Mouse (Mus musculus): Measurements from ENCODE around the gene Wfdc1. TPM values are rescaled to one million over a fixed set of nuclear protein-coding genes. Genes with fewer than 3 reads are reported as not detected.

Gene Wfdc1
- polyA plus RNA-seq, 1 experiment: 25.8 TPM

GRCm38 (mm10) chr8:119728351-119728895 lies 62.3 kb downstream of the Wfdc1 start:
- Histone ChIP-seq H3K4me1 (ENCODE audit: control insufficient read depth, insufficient read depth, low read length) (no peaks in the 10 kb centered on the region), H3K36me3 (ENCODE audit: control insufficient read depth, insufficient read depth, low read length) (no peaks in the 10 kb centered on the region), H3K27me3 (ENCODE audit: control insufficient read depth, insufficient read depth, low read length) (no peaks in the 10 kb centered on the region), H3K27ac (ENCODE audit: control insufficient read depth, insufficient read depth, low read depth, low read length) (no peak overlapping the region), H3K4me3 (ENCODE audit: control insufficient read depth, low read depth, low read length) (no peak overlapping the region)
- TF ChIP-seq POLR2A (IDR thresholded peaks at IDR 0.05; ENCODE audit: control insufficient read depth, low read depth, low read length): no peak
- TF ChIP-seq CTCF (IDR thresholded peaks at IDR 0.05; ENCODE audit: control insufficient read depth, insufficient read depth, insufficient replicate concordance, low read depth, low read length): no peak

DNA sequence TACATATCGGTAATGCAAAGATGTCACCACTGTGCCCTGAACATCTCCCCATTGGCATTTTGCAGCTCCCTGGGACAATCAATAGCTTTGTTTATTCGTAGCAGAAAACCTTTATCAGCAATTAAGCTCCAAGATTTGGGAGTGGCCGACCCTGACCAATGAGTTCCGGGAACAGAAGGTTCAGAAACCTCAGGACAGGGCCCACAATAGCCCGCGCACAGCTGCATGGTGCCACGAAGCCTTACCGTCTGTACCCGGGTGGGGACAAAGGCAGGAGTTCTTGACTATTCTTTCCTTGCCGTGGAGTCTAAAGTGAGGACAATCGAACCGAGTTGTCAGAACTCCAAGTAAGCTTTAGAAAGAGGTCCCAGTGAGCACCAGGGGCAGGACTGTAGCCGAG lies 65.9 kb downstream of the Wfdc1 start:
- Histone ChIP-seq H3K36me3 (ENCODE audit: control insufficient read depth, insufficient read depth, low read length) (no peaks in the 10 kb centered on the region), H3K4me3 (ENCODE audit: control insufficient read depth, low read depth, low read length) (no peak overlapping the region), H3K4me1 (ENCODE audit: control insufficient read depth, insufficient read depth, low read length) (no peaks in the 10 kb centered on the region), H3K27me3 (ENCODE audit: control insufficient read depth, insufficient read depth, low read length) (no peaks in the 10 kb centered on the region), H3K27ac (ENCODE audit: control insufficient read depth, insufficient read depth, low read depth, low read length) (no peak overlapping the region)
- TF ChIP-seq CTCF (IDR thresholded peaks at IDR 0.05; ENCODE audit: control insufficient read depth, insufficient read depth, insufficient replicate concordance, low read depth, low read length): no peak
- no peak for TF ChIP-seq POLR2A (IDR thresholded peaks at IDR 0.05; ENCODE audit: control insufficient read depth, low read depth, low read length)

- H3K4me3 ChIP-seq (ENCODE audit: control insufficient read depth, low read depth, low read length): no peak overlapping the region
- no peaks in the 10 kb centered on the region for H3K4me1 ChIP-seq (ENCODE audit: control insufficient read depth, insufficient read depth, low read length)
- no peaks in the 10 kb centered on the region for H3K36me3 ChIP-seq (ENCODE audit: control insufficient read depth, insufficient read depth, low read length)
- TF ChIP-seq POLR2A (IDR thresholded peaks at IDR 0.05; ENCODE audit: control insufficient read depth, low read depth, low read length) (no peak), CTCF (IDR thresholded peaks at IDR 0.05; ENCODE audit: control insufficient read depth, insufficient read depth, insufficient replicate concordance, low read depth, low read length) (no peak)
- H3K27ac ChIP-seq (ENCODE audit: control insufficient read depth, insufficient read depth, low read depth, low read length): no peak overlapping the region
- H3K27me3 ChIP-seq (ENCODE audit: control insufficient read depth, insufficient read depth, low read length): no peaks in the 10 kb centered on the region
These were observed 70.3 kb downstream of the Wfdc1 start for GRCm38 (mm10) chr8:119736348-119736917.

- H3K4me3 ChIP-seq (ENCODE audit: control insufficient read depth, low read depth, low read length): no peak overlapping the region
- no peak overlapping the region for H3K27ac ChIP-seq (ENCODE audit: control insufficient read depth, insufficient read depth, low read depth, low read length)
- no peaks in the 10 kb centered on the region for H3K36me3 ChIP-seq (ENCODE audit: control insufficient read depth, insufficient read depth, low read length)
- no peaks in the 10 kb centered on the region for H3K27me3 ChIP-seq (ENCODE audit: control insufficient read depth, insufficient read depth, low read length)
- H3K4me1 ChIP-seq (ENCODE audit: control insufficient read depth, insufficient read depth, low read length): no peaks in the 10 kb centered on the region
- TF ChIP-seq POLR2A (IDR thresholded peaks at IDR 0.05; ENCODE audit: control insufficient read depth, low read depth, low read length) (no peak), CTCF (IDR thresholded peaks at IDR 0.05; ENCODE audit: control insufficient read depth, insufficient read depth, insufficient replicate concordance, low read depth, low read length) (no peak)
These were observed 71.1 kb downstream of the Wfdc1 start for GRCm38 (mm10) chr8:119737093-119737900.

Other genes with a start within 250 kb of the Wfdc1 start
- 437 and 440 TPM in 2 replicates for gene Osgin1, start 232.2 kb upstream of the Wfdc1 start, polyA plus RNA-seq (2012; rRNA removed)
- gene Necab2, start 219.6 kb upstream of the Wfdc1 start, polyA plus RNA-seq (2012; rRNA removed): 14.8 and 16.0 TPM in 2 replicates
- gene Slc38a8, start 164.7 kb upstream of the Wfdc1 start, polyA plus RNA-seq (2012; rRNA removed): 1.3 and 1.4 TPM in 2 replicates
- gene Mbtps1, start 107.6 kb upstream of the Wfdc1 start, polyA plus RNA-seq (2012; rRNA removed): 21.3 and 25.2 TPM in 2 replicates
- 12.7 and 12.9 TPM in 2 replicates for gene Hsdl1, start 91.2 kb upstream of the Wfdc1 start, polyA plus RNA-seq (2012; rRNA removed)
- gene Dnaaf1, start 91.1 kb upstream of the Wfdc1 start, polyA plus RNA-seq (2012; rRNA removed): 577 and 660 TPM in 2 replicates
- gene Taf1c, start 61.1 kb upstream of the Wfdc1 start, polyA plus RNA-seq (2012; rRNA removed): 6.3 and 6.9 TPM in 2 replicates
- gene Adad2, start 53.6 kb upstream of the Wfdc1 start, polyA plus RNA-seq (2012; rRNA removed): 48.7 and 54.3 TPM in 2 replicates
- 12.3 and 13.3 TPM in 2 replicates for gene Kcng4, start 30.7 kb upstream of the Wfdc1 start, polyA plus RNA-seq (2012; rRNA removed)
- gene Atp2c2, start 33.6 kb downstream of the Wfdc1 start, polyA plus RNA-seq (2012; rRNA removed): 1.2 and 1.4 TPM in 2 replicates
- 6.4 and 6.8 TPM in 2 replicates for gene Tldc1, start 112.1 kb downstream of the Wfdc1 start, polyA plus RNA-seq (2012; rRNA removed)
- gene Cotl1, start 174.2 kb downstream of the Wfdc1 start, polyA plus RNA-seq (2012; rRNA removed): 20.0 and 25.4 TPM in 2 replicates
- 16.3 and 16.9 TPM in 2 replicates for gene Klhl36, start 195.9 kb downstream of the Wfdc1 start, polyA plus RNA-seq (2012; rRNA removed)
- 19.9 and 21.5 TPM in 2 replicates for gene Usp10, start 244.0 kb downstream of the Wfdc1 start, polyA plus RNA-seq (2012; rRNA removed)
- gene Gm20388, start 244.5 kb downstream of the Wfdc1 start, polyA plus RNA-seq (2012; rRNA removed): 5.1 and 5.6 TPM in 2 replicates